Mouse (Mus musculus) brown adipose tissue, adult 24 weeks (tissue): ENCODE data around the gene Cecr2. TPM values are rescaled to one million over a fixed set of nuclear protein-coding genes. Genes with fewer than 3 reads are reported as not detected.

ENCODE experiments used
- H3K27ac ChIP-seq: fragments of 200-500 bp; replicated peaks from 2 replicates; pipeline ENCODE4 v1.5.1; 2012; ENCODE audit warnings: low read depth, mild to moderate bottlenecking, low read length
- H3K4me1 ChIP-seq: fragments of 200-500 bp; 2 replicates; pipeline ENCODE4 v1.6.1; 2012; ENCODE audit warnings: low read length, mixed read lengths; ENCODE audit not compliant: control insufficient read depth, insufficient read depth, insufficient read length
- H3K4me3 ChIP-seq: fragments of 200-500 bp; 2 replicates; pipeline ENCODE4 v1.5.1; 2012; ENCODE audit warnings: low read depth, mild to moderate bottlenecking, low read length, moderate library complexity; ENCODE audit not compliant: insufficient read depth
- polyA plus RNA-seq: library from polyadenylated mRNA; stranded (reverse); fragments of >200 nt; gene quantifications from 2 replicates; pipeline ENCODE4 v1.2.4, GENCODE M21; 2012; ENCODE audit not compliant: missing spikeins, insufficient read depth, insufficient read length

The Cecr2 gene
- polyA plus RNA-seq, 1 experiment = 8.7 TPM

DNA sequence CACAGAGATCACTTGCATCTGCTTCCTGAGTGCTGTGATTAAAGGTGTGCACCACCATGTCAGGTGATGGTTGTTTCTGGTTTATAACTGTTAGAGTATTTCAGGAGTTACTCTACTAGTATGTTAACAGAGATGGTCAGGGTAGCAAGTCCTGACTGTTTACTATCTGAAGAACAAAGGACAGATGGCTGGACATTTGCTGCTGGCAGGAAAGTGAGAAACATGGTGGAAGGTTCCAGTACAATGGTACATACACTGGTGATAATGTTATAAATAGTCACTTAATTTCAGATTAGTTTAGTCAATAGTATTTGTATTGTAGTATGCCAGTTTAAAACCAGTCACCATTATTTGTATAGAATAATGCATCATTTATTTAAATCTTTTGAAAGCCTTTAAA lies 38.2 kb downstream of the Cecr2 start:
- Histone ChIP-seq H3K4me3 (no peak overlapping the region), H3K27ac (no peak overlapping the region), H3K4me1 (0 out of 2 replicates have a peak, but pooled peaks cover 5% of the 10 kb centered on the region)

DNA sequence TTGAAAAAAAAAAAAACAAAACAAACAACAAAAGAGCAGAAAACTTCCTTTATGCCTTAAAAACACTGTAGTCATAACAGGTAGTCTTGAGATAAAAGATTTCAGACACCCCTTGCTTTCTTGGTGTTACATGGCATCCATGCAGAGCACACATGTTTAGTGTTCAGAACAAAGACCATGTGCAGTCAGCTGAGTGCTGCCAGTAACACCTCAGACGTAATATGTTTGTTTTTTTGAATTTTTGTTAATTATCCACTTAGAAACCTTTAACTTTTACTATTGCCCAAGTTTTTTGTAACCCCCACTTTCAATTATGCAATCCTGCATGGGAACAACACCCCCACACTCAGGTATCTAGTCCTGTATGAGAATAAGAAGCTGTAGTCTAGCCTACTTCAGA lies 42.6 kb downstream of the Cecr2 start:
- no peak overlapping the region for H3K4me3 ChIP-seq

DNA sequence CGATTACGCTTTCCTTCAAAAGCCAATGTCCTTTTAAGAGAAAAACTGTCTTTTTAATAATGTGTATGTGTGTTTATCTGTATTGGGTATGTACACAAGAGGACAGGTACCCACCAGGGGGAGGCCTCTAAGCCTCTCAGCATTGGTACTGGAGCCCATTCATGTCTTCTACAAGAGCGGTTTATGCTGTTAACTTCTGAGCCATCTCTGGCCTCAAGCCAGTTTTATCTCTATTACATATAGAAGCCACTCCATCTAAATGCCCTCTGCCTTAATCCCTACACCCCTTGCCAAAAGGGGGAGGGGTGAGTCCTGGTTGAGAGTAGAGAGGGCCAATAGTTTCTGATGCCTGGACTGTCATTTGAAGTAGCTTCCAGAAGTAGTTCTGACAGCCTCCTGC lies 48.6 kb downstream of the Cecr2 start:
- peaks cover 13% of the 10 kb centered on the region for H3K4me1 ChIP-seq
- no peak overlapping the region for H3K4me3 ChIP-seq
- no peak overlapping the region for H3K27ac ChIP-seq

More for the DNA sequence above, 42.6 kb downstream of the Cecr2 start:
- H3K27ac ChIP-seq = no peak overlapping the region
- 0 out of 2 replicates have a peak, but pooled peaks cover 3% of the 10 kb centered on the region for H3K4me1 ChIP-seq

DNA sequence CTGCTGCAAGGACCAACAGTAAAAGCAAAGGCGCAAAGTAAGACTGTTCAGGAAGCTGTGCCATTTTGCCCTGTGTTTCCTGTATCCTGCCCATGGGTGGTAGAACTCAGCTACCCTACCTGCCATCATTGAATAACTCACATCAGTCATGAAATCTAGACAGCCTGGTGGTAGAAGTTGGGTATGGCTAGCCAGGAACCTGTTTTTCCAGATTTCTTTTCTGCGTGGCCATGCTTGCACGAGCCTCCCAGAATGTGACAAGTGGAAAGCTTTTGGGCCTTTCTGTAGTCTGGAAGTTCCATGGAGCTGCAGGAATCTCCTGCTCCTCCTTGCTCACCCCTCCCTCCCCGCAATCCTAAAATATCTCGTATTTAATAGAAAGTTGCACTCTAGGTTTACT lies 49.1 kb downstream of the Cecr2 start:
- Histone ChIP-seq H3K27ac (no peak overlapping the region), H3K4me1 (peaks cover 13% of the 10 kb centered on the region), H3K4me3 (no peak overlapping the region)

DNA sequence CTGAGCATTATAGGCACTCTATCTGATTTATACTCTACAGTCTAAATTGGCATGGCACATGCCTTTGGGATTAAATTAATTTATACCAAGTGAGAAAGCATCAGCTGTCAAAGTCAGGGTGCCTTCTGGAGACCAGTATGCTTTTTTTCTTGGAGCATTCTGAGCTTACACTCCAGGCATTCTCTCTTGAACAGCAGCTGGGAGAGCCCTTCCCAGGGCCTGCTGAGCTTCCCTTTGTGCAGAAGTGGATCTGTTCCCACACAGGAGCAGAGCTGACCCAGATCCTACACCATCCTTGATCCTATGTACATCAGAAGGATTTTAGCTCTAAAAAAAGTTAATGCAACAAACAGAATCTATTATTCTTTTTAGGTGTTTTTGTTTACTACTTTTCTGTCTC lies 49.7 kb downstream of the Cecr2 start:
- peaks cover 13% of the 10 kb centered on the region for H3K4me1 ChIP-seq
- H3K4me3 ChIP-seq = no peak overlapping the region
- no peak overlapping the region for H3K27ac ChIP-seq

DNA sequence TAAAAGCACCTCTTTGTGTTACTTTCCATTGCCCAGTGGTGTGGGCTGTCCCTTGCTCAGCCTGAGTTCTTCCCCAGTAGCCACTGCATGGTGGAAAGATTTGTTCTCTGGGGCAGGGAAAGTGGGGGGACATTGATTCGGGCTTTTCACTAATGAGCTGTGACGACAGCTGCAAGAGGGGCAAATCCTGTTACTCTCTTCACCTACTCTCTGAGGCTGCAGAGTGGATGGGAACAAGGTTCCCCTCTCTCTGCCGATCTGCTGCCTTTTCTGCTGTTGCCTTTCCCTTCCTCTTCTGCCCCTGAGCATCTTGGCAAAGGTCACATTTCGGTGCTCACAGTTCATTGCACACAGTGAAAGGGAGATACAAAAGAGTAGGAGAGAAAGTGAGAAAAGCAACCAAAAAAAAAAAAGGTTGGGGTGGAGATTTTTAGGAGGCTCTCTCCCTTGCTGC lies 50.4 kb downstream of the Cecr2 start:
- no peak overlapping the region for H3K27ac ChIP-seq
- no peak overlapping the region for H3K4me3 ChIP-seq
- H3K4me1 ChIP-seq = peaks cover 13% of the 10 kb centered on the region

DNA sequence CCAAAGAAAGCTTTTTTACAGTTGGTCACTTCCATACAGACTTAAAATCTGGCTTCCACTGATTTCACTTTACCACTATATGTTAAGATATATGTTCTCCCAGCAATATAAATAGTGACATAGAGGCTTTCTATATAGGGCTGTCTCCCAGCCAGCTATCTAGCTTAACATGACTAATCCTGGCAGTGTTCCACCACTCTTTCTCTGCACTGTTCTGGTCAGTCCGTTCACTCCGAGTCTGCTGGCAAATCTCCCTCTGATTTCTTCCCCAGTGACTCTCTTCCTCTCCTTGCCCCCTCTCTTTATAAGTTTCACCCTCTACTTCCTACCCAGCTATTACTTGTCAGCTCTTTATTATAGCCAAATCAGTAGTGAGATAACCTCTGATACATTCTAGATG lies 59.8 kb downstream of the Cecr2 start:
- Histone ChIP-seq H3K27ac (no peak overlapping the region), H3K4me3 (no peak overlapping the region), H3K4me1 (no peaks in the 10 kb centered on the region)

DNA sequence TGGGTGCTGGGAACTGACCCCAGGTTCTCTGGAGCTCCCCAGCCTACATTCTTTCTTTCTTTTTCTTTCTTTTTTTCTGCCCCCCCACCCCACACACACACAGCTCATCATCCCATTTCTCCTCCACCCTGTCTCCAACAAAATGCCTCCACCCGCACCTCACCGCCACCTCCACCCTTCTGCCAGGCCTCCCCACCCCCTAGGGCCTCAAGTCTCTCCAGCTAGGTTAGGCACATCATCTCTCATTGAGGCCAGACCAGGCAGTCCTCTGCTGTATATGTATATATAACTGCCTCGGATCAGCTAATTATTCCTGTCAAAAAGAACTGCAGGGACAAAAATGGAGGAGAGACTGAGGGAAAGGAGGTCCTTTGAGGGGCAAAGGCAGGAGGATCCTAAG lies 69.8 kb downstream of the Cecr2 start:
- Histone ChIP-seq H3K4me3 (no peak overlapping the region), H3K4me1 (no peaks in the 10 kb centered on the region), H3K27ac (no peak overlapping the region)

DNA sequence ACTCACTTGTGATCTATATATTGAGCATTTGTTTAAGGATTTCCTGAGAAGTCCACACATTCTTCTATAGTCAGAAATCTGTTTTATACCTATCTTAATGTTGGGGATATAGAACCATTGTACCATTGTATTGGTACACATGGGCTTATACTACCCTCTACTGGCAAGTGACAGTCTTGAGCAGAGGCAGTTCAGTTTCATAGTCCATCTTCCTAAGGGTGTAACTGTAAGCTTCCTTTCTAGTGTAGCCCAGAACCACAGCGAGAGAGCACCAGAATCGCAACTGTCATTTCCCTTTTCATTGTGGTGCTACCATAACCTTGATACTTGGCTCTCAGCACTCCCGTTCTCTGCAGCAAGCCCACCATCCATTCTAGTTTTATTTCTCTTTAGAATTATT lies 70.4 kb downstream of the Cecr2 start:
- no peak overlapping the region for H3K27ac ChIP-seq
- H3K4me1 ChIP-seq = no peaks in the 10 kb centered on the region
- H3K4me3 ChIP-seq = no peak overlapping the region

DNA sequence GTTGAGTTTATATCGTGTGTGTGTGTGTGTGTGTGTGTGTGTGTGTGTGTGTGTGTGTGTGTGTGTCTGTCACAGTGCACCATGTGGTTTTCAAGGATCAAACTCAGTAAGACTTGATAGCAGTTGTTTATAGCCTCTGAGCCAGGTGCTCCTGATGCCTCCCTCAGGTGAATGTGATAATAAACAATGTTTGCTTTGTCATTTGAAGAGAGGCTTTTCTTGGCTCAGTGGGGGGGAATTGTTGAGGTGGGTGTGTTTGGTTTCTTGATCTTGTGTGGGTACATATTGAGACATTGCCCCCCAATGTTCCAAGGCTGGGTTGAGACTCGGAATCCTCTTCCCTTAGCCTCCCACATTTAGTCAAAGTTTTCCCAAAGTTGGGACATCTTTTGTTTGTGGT lies 77.0 kb downstream of the Cecr2 start:
- H3K4me1 ChIP-seq = no peaks in the 10 kb centered on the region
- no peak overlapping the region for H3K27ac ChIP-seq
- no peak overlapping the region for H3K4me3 ChIP-seq

DNA sequence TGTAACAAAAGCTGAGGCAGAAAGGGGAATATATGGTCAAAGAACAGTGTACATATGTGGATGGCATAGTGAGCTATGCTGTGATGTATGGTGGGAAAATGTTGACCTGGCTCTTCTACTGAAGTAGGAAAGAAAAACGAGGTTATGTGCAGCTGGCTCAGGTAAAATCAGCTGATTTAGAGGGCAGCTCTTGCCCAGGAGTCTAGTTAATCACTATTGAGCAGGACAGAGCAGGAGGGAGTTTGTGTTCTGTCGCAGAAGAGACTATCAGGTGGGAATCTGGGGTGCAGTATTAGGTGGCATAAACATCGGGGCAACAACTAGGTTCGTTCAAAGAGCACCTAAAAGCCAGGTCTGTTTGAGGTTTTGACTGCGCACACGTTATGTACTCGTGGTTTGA lies 78.1 kb downstream of the Cecr2 start:
- Histone ChIP-seq H3K27ac (no peak overlapping the region), H3K4me1 (no peaks in the 10 kb centered on the region), H3K4me3 (no peak overlapping the region)

DNA sequence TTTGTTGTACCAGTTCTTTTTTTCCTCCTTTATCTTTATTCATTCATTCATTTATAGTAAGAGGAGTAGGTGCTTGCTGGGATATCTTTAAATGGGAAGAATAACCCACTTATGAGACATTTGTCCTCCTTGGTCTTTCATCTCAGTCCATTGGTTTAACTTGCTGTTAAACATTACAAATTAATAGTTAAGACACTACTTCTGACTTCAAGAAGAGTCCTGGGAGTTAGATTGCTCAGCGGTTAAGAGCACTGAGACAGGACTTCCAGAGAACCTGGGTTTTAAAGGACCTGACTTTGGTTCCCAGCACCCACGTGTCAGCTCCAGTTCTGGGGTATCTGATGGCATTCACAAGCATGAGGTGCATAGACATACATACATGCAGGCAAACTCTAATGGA lies 80.2 kb downstream of the Cecr2 start:
- Histone ChIP-seq H3K27ac (no peak overlapping the region), H3K4me1 (no peaks in the 10 kb centered on the region), H3K4me3 (no peak overlapping the region)

DNA sequence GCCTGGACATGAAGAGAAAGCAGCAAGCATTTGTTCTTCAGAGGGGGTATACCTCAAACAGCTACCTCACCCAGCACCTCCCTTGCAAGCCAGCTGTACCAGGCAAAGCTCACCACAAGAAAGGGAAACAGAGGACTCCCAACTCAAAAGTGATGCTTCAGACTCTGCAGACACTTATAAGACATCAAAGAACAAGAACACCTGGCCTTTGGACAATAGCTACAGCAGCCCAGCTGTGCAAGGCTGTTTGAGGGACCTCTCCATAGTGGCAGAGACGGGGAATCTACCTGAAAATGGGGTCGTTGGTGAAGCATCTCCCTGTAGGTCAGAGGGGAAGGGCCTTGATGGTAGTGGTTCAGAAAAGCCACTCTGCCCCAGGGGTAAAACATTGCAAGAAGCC lies 95.0 kb downstream of the Cecr2 start:
- no peak overlapping the region for H3K4me3 ChIP-seq
- H3K27ac ChIP-seq = no peak overlapping the region
- H3K4me1 ChIP-seq = no peaks in the 10 kb centered on the region

DNA sequence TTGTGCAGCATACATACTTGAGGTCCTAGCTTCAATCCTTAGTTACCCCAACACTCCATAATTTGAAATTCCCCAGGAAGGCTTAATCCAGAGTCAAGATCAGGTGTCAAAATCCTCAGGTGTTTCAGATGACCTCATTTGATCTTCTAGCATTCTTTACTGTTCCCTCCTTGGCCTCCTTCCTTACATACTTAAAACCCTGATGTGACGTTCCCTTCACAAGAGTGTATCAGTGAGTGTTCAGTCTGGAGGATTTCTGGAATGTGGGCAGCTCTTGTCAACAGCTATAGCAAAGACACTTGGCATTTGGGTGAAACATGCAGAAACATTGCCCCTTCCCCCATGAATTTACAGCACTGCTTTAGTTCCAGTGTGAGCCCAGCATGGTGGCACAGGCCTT lies 103.8 kb downstream of the Cecr2 start:
- Histone ChIP-seq H3K27ac (no peak overlapping the region), H3K4me3 (no peak overlapping the region), H3K4me1 (no peaks in the 10 kb centered on the region)

DNA sequence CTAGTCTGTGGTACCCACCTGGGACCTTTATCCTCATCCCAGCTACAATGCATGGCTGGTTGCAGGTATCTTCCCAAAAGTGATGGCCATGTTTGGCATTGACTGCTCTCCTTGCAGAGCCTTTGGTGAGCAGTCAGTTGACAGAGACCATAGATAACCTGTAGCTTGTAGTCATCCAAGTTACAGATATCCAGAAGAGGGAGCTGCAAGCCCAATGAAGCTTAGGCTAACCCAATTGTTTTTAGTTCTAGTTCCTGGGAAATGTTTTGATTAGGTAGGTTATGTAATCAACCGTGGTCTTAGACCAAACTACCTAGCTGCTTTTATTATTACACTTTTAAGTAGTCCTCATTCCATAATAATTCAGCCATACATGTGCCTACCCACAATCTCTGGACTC lies 105.2 kb downstream of the Cecr2 start:
- no peaks in the 10 kb centered on the region for H3K4me1 ChIP-seq
- H3K27ac ChIP-seq = no peak overlapping the region

DNA sequence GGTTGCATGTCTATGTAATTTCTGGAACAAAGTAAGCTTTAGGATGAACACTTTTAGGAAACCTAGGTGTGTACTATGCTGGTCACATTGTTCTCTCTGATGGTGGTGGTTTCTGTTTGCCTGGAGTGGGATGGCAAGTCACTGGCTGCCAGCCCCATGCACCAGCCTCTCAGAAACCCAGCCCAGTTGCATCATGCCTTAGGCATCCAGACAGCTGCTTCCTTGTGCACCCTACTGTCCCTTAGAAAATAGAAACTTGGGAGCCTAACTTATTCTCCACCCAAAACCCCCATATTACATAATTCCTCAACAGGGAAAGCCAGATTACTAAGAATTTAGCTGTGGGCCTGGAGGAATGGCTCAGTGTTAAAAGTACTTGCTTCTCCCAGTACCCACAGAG lies 105.9 kb downstream of the Cecr2 start:
- H3K4me1 ChIP-seq = no peaks in the 10 kb centered on the region
- H3K4me3 ChIP-seq = no peak overlapping the region
- H3K27ac ChIP-seq = no peak overlapping the region

More for the DNA sequence above, 105.2 kb downstream of the Cecr2 start:
- H3K4me3 ChIP-seq = no peak overlapping the region

DNA sequence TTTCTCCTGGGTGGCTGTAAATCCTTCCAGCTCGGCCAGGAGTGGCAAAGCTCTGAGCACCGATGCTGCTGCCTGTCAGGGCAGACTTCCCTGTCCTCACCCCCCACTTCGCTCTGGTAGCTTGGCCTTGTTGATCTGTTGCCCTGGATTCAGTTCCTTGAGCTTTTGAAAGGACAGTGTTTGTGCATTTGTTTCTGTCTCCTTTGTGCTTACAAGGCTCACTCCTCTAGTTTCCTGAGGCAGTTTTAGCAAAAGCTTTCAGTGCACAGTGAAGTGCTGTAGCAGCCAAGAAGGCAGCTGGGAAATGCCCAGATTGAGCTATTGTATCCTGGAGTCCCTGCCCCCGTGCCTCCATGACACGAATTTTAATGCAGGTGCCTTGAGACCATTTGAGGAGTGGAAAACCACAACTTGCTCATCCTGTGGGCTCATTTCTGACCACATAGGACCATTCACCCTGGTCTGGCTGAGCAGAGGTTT lies 107.0 kb downstream of the Cecr2 start, which contains the start of gene Slc25a18:
Slc25a18 (plus strand) TSS at position 430 of the 480 bp plus-strand sequence.
- no peak within 1 kb of the TSS for H3K4me3 ChIP-seq
- no peak within 1 kb of the TSS for H3K27ac ChIP-seq
- H3K4me1 ChIP-seq = no peaks in the 10 kb centered on the region
